Mouse (Mus musculus): ENCODE results near the gene Gm1043.

DNA sequence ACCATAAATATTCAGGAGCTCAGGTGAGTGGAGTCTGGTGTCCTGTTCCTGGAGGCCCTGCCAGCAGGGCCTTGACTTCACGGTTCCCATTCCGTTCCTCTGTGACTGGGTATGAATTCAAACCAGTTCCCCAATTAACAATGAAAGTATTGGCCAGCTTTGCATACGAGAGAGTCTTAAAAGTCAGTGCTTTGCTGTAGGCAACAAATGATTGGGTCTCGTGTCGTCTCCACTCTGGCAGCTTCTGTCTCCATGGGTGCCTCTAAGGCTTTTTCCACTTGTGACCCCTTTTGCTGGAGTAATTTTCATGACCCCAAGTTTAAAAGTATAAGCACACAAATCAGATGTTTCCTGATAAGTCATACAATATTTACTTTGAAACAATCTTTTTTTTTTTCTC is 4.6 kb upstream of the Gm1043 start:
- TF ChIP-seq GATA1 (IDR thresholded peaks at IDR 0.05; ENCODE audit: low read length) = no peak
- TF ChIP-seq TAL1 (IDR thresholded peaks at IDR 0.05; ENCODE audit: low read length) = no peak
